Mouse (Mus musculus) adrenal gland, adult (tissue): ENCODE data around the gene Ccp110.
A peak's percentile ranks its signal among the peaks of the same experiment; 100 is the strongest.

Experiments
- DNase-seq, 2 experiments: peaks; one replicate each; pipeline ENCODE4 v3.0.0; 2022 to 2023; ENCODE audit warnings: low spot score in 1 of 2; ENCODE audit not compliant: inconsistent age in 2 of 2

The Ccp110 gene

DNA sequence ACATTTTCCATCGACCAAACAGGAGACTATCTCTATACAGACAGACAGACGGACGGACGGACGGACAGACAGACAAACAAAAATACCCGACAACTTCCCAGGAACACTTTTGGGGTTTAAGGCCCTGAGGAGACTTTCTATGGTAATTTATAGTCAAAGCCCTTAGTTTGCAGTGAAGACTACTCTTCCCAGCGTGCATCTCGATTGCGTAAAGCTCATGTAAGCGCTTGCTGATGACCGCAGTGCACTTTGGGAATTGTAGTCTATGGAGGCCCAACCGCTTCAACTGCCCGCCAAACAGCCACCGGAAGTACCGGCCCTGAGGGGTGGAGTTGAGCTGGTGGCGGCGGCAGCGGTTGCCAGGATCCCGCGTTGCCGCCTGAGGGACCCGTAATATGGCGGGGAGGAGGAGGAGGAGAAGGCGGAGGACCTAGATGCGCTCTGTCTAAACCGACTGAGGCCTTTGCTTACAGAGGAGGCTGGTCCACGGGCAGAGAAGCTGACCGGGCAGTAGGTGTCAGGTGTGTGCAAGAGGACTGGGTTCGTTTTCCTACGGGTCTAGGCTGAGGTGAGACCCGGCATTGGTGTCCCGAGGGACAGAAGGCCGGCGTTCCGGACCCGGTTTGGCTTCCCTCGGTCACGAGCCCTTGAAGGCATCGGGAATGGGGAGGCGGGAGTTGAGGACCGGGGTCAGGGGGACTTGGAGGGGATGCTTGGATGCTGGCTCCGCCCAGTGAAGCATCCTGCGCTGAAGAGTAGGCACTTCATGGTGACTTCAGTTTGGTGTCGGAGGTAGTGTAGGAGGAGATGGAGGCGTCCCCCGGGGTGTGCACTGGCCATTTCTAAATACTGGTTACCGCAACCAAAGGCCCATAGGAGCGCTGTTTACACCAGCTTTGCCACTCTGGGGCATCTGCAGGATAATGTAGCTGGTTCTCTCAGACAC lies at the start of gene Ccp110:
TSS of gene Ccp110 (plus strand) at position 325 of the 946 bp plus-strand sequence.
- DNase-seq: peak; percentile 96 to 97

DNA sequence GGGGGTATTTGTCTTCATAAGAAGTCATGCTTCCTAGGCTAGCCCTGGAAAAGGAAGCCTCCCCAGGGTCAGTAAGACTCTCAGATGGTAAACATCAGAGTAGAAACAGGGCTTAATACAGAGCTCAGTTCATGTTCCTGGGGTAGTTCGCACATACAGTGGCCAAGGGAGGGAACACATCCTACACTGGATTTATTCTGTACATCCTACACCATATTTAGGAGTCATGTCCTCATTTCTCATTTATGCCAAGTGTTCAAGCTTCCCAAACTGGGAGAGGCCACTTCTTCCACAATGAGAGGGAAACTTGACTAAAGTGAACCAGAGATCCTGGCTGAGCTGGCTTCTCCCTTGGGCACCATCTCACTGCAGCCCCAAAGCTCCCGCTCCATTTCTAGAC lies 44.6 kb upstream of the Ccp110 start:
- DNase-seq: no peak

DNA sequence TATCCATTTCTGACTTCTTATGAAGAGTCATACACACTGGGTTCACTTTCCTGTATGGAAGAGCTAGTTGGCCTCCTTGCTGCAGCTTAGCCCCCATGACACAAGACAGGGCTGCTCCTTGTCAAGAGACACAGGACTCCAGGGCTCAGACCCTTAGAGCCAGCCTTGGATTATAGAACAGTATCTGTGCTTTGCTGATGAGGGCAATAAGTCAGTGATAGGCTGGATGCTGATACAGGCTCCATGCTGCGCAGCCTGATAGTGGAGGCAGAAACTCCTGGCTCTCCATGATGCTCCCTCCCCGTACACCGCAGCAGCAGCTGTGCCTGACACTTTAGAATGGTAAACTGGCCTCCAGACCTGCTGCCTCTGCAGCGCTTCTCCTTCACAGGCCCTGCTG lies 42.2 kb upstream of the Ccp110 start:
- DNase-seq: no peak

DNA sequence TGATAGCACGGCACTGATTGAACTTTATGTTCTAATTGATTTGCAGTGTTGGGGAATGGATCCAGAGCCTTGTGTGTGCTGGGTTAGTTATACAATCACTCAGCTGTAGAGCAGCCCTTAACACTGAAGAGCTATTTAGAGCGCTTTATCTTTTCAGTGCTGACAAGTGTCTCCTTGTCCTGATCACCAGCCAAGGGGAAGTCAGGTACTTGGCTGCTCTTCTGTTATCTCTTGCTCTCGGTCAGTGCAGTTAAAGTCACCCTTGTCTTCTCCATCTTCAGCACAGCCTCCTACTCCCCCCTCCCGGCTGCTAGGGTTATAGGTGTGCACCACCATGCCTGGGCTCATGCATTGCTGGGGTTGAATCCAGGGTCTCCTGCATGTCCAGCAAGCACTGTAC lies 35.5 kb upstream of the Ccp110 start:
- no peak for DNase-seq

DNA sequence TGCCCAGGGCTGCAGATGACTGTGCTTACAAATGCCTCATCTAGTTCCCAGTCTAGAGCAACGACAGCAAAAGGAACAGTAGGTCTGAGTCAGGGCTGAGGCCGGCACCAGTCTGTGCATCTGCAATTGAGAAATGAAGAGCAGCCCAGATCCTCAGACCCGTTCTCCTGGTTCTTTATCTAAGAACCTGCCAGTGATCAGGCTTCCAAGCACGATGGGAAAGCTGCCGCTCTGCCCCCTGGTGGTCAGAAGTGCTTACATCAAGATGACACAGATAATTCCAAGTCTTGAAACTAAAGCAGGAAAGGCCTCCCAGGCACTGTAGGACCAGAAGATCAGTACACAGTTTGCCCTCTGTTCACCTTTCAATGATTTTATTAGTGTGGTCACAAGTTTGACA lies 24.2 kb upstream of the Ccp110 start:
- DNase-seq: peak; percentile 52 to 85

DNA sequence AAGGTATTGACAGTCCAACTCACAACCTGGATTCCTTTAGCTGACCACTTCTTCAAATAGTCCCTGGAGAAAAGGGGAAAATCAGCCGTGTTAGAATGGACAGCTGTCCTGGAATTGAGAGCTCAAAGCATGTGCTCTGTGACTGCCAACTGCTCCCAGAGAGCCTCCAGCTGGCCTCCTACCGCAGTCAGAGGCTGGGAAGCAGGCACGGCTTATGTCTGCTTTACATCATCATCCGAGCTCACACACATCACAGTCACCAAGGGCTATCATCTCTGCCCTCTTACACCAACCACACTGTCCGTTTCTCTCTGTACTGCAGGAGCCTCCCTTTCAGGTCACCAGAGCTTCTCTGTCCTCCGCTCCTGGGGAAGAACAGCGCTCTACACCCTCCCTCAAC lies 23.3 kb upstream of the Ccp110 start:
- peak in 1 of 2 experiments; percentile 43 for DNase-seq

DNA sequence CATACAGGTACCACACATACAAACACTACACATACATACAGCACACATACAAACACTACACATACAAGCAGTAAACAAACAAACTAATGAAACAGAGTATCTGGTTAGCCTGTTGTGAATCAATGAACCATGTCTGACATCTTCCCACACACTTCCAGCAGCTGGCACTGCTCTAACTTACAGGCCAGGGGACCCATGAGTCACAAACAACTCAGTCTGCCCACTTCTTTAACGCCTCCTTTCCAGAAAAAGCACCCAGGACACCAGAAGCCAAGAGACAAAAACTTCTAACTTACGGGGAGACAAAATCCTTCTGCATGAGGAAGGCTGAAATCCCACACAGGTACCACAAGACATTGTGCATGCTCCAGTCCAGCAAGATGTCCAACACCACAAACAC lies 21.1 kb upstream of the Ccp110 start:
- no peak for DNase-seq

DNA sequence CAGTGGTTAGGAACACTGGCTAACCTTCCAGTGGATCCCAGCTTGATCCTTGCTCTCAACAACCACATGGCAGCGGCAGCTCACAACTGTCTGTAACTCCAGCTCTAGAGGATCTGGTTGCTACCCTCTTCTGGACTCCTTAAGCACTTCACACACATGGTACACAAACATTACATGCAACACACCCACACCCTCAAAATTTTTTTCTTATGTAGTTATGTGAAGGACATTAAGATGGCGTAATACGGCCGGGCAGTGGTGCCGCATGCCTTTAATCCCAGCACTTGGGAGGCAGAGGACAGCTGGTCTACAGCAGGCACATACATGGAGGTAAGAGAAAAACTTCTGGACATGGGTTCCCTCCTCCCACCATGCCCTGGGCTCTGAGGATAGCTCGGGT lies 16.2 kb upstream of the Ccp110 start:
- peak in 1 of 2 experiments; percentile 15 for DNase-seq

DNA sequence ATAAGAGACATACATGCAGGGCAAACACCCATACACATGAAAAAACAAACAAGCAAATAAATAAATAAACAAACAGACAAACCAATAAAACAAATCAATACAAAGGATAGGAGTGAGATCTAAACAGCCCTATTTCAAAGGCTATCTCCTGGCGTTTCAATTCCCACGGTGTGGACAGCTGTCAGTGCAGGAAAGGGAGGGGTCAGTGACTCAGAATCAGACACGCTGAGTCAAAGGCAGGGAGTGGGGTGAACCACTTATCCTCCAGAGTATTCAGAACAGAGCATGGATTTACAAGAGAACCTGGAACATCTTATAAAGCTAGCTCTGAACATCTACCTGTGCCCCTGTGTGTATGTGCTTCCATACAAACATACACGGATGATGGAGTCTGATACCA lies 15.2 kb upstream of the Ccp110 start:
- peak; percentile 46 to 71 for DNase-seq

DNA sequence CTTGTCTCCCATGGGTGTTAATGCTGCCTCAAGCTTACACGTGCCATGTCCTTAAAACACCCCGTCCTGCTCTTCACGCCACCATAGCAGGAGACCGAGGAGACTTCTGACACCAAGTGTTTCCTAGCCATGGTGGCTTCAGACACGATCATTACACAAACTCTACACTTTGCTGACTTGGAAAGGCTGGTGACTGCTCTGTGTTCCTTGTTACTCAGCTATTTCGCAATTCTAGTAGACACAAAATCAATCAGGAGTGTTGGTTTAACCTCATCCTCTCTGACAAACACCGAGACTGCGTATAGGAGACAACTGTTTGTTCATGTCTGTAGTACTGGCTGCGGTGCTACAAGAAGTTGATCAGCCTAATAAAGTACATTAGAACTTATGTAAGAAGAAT lies 13.5 kb upstream of the Ccp110 start:
- DNase-seq: peak in 1 of 2 experiments; percentile 74

DNA sequence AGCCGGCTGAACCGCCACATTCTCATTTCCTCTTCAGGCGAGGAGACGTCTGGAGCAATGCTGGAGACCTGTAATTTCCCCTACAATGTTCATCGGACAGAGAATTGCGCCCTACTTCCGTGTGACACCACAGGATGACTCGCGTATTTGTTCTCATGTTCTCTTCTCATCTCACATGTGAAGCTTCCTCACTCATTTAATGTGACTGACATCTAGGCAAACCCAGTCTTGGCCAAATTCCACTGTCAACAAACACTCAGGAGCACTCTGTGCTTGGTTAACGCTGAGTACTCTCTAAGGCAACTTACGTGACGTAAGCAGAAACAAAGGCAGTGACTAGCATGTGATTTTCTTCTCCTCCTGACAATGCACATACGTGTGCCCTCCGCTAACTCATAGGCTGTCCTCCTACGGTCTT lies 9.2 kb upstream of the Ccp110 start:
- DNase-seq: peak; percentile 34 to 54

DNA sequence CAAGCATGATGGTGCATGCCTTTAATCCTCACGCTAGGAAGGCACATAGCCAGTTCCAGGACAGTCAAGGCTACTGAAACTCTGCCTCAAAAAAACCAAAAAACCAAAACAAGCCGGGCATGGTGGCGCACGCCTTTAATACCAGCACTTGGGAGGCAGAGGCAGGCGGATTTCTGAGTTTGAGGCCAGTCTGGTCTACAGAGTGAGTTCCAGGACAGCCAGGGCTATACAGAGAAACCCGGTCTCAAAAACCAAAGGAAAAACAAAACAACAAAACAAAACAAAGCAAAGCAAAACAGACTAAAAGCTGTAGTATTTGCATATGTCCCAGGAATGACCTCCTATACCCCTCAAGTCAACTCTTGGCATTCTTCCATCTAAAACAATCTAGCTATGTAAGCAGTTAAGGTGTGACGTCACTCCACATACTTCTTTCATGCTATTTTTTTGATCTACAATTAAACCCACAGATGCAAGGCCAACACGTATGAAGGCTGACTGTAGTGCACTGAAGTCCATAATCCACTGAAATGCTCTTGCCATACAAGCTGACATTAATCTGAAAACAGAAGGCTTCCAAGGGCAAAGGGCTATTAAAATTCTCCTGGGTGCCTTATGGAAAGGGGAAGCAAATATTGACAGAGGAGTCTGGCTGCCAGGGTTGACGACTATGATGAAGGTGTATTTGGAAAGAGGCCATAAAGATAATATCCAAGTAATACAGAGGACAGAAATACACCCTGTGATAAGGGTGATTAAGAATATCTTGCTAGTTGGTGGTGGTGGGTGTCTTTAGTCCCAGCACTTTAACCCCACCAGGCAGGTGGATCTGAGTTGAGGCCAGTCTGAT lies 8.1 kb upstream of the Ccp110 start:
- peak; percentile 29 to 67 for DNase-seq

DNA sequence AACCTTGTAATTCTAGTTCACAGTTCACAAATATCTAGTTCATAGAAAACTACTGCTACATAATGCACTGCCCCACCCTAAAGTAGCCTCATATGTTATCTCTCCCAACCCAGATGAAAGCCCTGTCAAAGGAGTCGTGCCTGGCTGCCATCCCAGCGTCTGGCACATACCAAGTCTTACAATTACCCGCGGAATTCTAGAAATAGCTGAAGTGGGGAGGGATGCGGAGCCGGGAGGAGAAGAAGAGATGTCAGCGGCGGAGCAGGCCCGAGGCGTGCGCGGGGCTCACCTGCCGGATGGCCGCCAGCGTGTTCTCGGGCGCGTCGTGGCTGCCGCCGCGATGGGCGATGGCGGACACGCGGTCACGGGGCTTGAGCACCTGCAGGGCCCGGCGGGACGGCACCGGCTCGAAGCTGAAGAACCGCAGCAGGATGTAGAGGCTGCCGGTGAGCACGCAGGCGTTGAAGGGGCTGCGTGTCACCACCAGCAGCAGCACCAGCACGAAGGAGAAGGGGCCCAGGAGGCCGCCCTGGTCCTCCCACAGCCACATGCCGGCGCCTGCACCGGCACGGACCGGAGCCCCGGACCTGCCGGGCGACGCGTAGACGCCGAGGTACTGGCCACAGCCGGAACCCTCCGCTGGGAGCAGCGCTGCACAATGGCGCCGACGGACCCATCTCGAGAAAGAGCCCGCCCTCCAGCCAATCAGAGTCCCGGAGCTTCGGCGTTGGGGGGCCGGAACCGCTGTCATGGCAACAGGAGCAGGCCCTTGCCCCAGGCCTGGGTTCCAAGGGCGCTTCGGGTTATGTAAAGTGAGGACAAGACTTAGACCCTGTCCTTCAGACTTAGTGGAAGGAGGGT lies 7.0 kb upstream of the Ccp110 start, which contains the start of gene Gde1:
TSS of gene Gde1 (minus strand) at position 678 of the 861 bp plus-strand sequence.
- DNase-seq: peak; percentile 95 to 98

DNA sequence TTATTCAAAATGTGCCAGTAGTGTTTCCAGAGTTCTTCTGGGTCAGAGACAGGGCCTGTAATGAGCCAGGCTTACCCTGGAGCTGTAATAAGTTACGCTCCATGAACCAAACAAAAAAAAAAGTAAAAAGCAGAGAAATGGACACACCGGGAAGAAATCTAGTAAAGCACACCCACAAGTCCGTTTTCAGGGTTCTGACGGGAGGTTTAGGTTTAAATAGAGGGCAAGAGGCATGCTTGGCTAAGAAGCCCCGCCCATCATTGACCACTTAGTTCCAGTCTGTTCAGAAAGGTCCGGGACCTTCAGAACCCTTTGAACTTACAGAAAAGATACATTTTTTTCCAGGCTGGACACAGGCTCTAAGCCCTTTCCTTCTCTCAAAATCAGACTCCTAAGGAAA lies 6.3 kb upstream of the Ccp110 start:
- DNase-seq: no peak

DNA sequence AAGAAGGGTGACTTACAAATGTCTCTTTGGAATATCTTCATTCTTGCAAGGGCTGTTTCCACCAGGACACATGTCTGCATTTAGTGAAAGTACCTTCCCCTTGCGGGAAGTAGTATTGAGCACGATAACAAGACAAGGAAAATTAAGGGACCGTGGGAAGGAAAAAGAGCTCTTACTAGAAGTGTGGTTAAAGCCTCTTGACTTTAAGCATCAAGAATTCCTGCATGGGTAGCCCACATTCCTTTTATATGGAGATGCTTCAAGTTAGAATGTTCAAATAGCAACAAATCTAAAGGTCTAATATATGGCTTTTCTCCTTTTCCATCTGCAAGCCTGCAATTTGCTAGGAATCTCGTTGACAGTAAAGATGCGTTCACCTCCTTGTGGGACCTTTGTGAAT lies 5.9 kb upstream of the Ccp110 start:
- DNase-seq: no peak

DNA sequence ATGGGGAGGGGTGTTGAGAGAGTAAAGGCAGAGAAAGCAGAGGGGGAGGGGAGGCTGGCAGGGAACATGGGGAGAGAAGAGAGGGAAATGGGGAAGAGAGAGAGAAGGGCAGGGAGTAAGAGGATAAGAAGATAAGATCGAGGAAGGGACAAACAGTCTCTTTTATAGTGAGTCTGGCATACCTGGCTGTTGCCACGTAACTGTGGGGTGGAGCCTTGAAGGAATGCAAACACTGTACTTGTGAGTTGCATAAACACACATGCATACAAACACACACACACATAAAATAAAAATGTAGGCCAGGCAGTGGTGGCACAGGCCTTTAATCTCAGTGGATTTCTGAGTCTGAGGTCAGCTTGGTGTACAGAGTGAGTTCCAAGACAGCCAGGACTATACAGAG lies 5.1 kb upstream of the Ccp110 start:
- no peak for DNase-seq

DNA sequence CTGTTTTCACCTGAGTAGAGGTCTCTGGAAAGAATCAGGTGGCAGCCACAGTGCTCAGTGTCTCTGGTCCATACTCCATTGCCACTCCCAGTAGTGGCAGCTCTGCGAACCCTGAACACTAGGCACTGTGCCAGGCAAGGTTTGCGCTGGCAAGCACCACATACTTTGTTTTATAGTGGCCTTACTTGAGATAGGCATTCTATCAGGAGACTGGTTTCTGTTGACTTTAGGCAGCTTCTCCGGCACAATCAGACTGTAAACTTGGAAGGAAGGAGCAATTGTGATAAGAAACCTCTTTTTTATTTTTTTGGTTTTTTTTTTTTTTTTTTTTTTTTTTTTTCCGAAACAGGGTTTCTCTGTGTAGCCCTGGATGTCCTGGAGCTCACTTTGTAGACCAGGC lies 4.3 kb upstream of the Ccp110 start:
- DNase-seq: peak in 1 of 2 experiments; percentile 48

DNA sequence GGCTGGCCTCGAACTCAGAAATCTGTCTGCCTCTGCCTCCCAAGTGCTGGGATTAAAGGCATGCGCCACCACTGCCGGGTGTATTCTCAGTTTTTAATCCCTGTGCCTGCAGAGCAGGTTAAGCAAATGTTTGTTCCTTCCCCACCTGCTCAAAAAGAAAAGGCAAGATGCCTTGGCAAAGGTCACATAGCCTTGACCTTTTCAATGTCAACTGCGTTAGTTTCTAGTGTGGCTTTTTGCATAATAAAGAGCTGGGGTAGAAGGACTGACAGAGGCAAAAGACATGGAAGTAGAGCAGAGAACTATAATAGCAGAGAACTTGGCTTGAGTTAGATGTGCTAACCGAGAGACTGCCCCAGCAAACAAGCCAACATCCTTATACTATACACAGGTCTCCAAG lies 1.6 kb upstream of the Ccp110 start:
- DNase-seq: no peak

DNA sequence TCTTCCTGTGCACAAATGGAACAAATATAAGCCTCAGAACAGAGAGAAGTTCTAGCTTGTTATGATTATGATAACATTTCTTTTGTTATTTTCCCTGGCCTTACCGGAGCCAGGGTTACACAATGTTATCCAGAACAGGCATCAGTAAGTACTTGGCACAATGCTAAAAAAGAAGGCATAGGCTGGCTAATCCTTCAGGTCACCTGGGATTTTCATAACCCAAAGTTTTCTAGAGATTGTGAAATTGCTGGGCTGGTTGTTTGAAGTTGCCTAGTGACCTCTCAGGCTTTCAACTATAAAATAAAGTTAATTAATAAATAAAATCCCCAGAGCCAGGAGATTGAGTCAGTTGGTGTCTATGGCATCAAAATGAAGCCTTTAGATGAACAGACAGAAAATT lies 2.5 kb downstream of the Ccp110 start:
- no peak for DNase-seq

DNA sequence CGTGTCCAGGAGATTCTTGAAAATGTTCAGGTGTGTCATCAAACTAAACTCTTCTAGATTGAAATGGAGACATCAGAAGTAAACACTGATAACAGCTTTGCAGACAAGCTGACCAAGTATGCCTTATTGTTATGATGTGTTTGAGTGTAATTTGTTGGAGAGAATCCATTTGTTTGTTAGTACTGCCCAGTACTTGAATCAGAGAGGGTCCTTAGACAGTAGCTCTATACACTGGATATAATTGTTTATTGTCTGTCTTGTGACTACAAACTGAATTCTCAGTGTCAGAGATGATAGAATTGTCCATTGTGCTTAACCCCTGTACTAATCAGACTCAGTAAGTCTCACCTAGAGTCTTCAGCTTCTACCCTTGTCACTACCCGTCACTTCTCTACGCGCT lies 5.7 kb downstream of the Ccp110 start:
- DNase-seq: no peak

DNA sequence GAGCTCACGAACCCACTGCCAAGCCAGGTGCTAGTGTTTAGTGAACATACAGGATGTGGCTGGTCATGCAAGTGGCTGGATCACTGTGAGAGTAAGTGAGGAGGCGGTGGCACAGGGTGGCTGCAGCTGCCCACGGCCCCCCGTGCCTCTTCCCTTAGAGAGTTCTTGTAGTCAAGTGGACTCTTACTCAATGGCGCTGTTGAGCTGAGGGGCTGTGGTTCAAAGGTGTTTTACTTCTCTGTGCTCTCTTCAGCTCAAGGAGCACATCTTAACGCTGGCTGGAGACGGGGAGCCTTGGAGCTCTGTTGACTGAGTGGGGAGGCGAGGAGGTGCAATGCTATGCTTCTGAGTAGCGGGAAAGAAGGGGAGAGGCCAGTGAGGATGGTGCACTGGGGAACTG lies 11.6 kb downstream of the Ccp110 start:
- no peak for DNase-seq
